Mouse (Mus musculus): ENCODE measurements around the gene Krtap9-3. TPM values are rescaled to one million over a fixed set of nuclear protein-coding genes. Genes with fewer than 3 reads are reported as not detected.

The Krtap9-3 gene
- not detected for polyA plus RNA-seq (2014; fragmentation: Illumina TruSeq; extraction: RNeasy Lipid Tissue Mini Kit (QIAGEN cat#74804); ENCODE audit: low read depth, low replicate concordance)

GRCm38 (mm10) chr11:99597742-99598141, at the start of gene Krtap9-3:
Gene Krtap9-3 (minus strand): TSS chr11:99598105.

GRCm38 (mm10) chr11:99643635-99644139, 45.8 kb upstream of the Krtap9-3 start, which contains the start of gene Krtap4-7:
Gene Krtap4-7 (minus strand): TSS chr11:99644089.

GRCm38 (mm10) chr11:99634653-99635134, 36.8 kb upstream of the Krtap9-3 start, which contains the start of gene Krtap4-2:
Gene Krtap4-2 (minus strand): TSS chr11:99635084.

GRCm38 (mm10) chr11:99628138-99628537, 30.2 kb upstream of the Krtap9-3 start, which contains the start of gene Krtap4-1:
Gene Krtap4-1 (minus strand): TSS chr11:99628238.

GRCm38 (mm10) chr11:99620335-99620734, 22.4 kb upstream of the Krtap9-3 start, which contains the start of gene Gm11562:
Gene Gm11562 (minus strand): TSS chr11:99620435.

GRCm38 (mm10) chr11:99614796-99615363, 17.0 kb upstream of the Krtap9-3 start, which contains the start of gene Krtap2-4:
Gene Krtap2-4 (minus strand): TSS chr11:99614846.

GRCm38 (mm10) chr11:99610089-99610488, 12.2 kb upstream of the Krtap9-3 start, which contains the start of gene Gm11937:
Gene Gm11937 (minus strand): TSS chr11:99610189.

GRCm38 (mm10) chr11:99603208-99603607, 5.3 kb upstream of the Krtap9-3 start, which contains the start of gene Gm11938:
Gene Gm11938 (minus strand): TSS chr11:99603308.

GRCm38 (mm10) chr11:99590981-99591380, 6.9 kb downstream of the Krtap9-3 start, which contains the start of gene Krtap1-3:
Gene Krtap1-3 (minus strand): TSS chr11:99591339.

GRCm38 (mm10) chr11:99583245-99583704, 14.6 kb downstream of the Krtap9-3 start, which contains the start of gene Krtap1-4:
Gene Krtap1-4 (minus strand): TSS chr11:99583654.

GRCm38 (mm10) chr11:99580636-99581035, 17.3 kb downstream of the Krtap9-3 start, which contains the start of gene Krtap1-5:
Gene Krtap1-5 (minus strand): TSS chr11:99581016.

GRCm38 (mm10) chr11:99566530-99566929, 31.4 kb downstream of the Krtap9-3 start, which contains the start of gene Krtap3-1:
Gene Krtap3-1 (minus strand): TSS chr11:99566630.

GRCm38 (mm10) chr11:99559366-99559765, 38.5 kb downstream of the Krtap9-3 start, which contains the start of gene Gm11939:
Gene Gm11939 (minus strand): TSS chr11:99559466.

GRCm38 (mm10) chr11:99556753-99557152, 41.2 kb downstream of the Krtap9-3 start, which contains the start of gene Krtap3-2:
Gene Krtap3-2 (minus strand): TSS chr11:99556853.

GRCm38 (mm10) chr11:99550765-99551164, 47.1 kb downstream of the Krtap9-3 start, which contains the start of gene Krtap3-3:
Gene Krtap3-3 (minus strand): TSS chr11:99550865.

Other genes starting within 250 kb of the Krtap9-3 start
- gene Krt27, start 247.0 kb downstream of the Krtap9-3 start, polyA plus RNA-seq (2014; fragmentation: Illumina TruSeq; extraction: RNeasy Lipid Tissue Mini Kit (QIAGEN cat#74804); ENCODE audit: low read depth, low replicate concordance): not detected
- not detected for gene Krt28, start 223.2 kb downstream of the Krtap9-3 start, polyA plus RNA-seq (2014; fragmentation: Illumina TruSeq; extraction: RNeasy Lipid Tissue Mini Kit (QIAGEN cat#74804); ENCODE audit: low read depth, low replicate concordance)
- gene Krt10, start 208.7 kb downstream of the Krtap9-3 start, polyA plus RNA-seq (2014; fragmentation: Illumina TruSeq; extraction: RNeasy Lipid Tissue Mini Kit (QIAGEN cat#74804); ENCODE audit: low read depth, low replicate concordance): 14.8 TPM
- gene Krt12, start 175.8 kb downstream of the Krtap9-3 start, polyA plus RNA-seq (2014; fragmentation: Illumina TruSeq; extraction: RNeasy Lipid Tissue Mini Kit (QIAGEN cat#74804); ENCODE audit: low read depth, low replicate concordance): not detected
- gene Krt20, start 160.0 kb downstream of the Krtap9-3 start, polyA plus RNA-seq (2014; fragmentation: Illumina TruSeq; extraction: RNeasy Lipid Tissue Mini Kit (QIAGEN cat#74804); ENCODE audit: low read depth, low replicate concordance): not detected
- gene Krt23, start 105.0 kb downstream of the Krtap9-3 start, polyA plus RNA-seq (2014; fragmentation: Illumina TruSeq; extraction: RNeasy Lipid Tissue Mini Kit (QIAGEN cat#74804); ENCODE audit: low read depth, low replicate concordance): not detected
- not detected for gene Krt39, start 76.8 kb downstream of the Krtap9-3 start, polyA plus RNA-seq (2014; fragmentation: Illumina TruSeq; extraction: RNeasy Lipid Tissue Mini Kit (QIAGEN cat#74804); ENCODE audit: low read depth, low replicate concordance)
- not detected for gene Krt40, start 54.9 kb downstream of the Krtap9-3 start, polyA plus RNA-seq (2014; fragmentation: Illumina TruSeq; extraction: RNeasy Lipid Tissue Mini Kit (QIAGEN cat#74804); ENCODE audit: low read depth, low replicate concordance)
- not detected for gene Krtap3-3, start 47.2 kb downstream of the Krtap9-3 start, polyA plus RNA-seq (2014; fragmentation: Illumina TruSeq; extraction: RNeasy Lipid Tissue Mini Kit (QIAGEN cat#74804); ENCODE audit: low read depth, low replicate concordance)
- gene Krtap3-2, start 41.3 kb downstream of the Krtap9-3 start, polyA plus RNA-seq (2014; fragmentation: Illumina TruSeq; extraction: RNeasy Lipid Tissue Mini Kit (QIAGEN cat#74804); ENCODE audit: low read depth, low replicate concordance): not detected
- not detected for gene Gm11939, start 38.6 kb downstream of the Krtap9-3 start, polyA plus RNA-seq (2014; fragmentation: Illumina TruSeq; extraction: RNeasy Lipid Tissue Mini Kit (QIAGEN cat#74804); ENCODE audit: low read depth, low replicate concordance)
- not detected for gene Krtap3-1, start 31.5 kb downstream of the Krtap9-3 start, polyA plus RNA-seq (2014; fragmentation: Illumina TruSeq; extraction: RNeasy Lipid Tissue Mini Kit (QIAGEN cat#74804); ENCODE audit: low read depth, low replicate concordance)
- not detected for gene Krtap1-5, start 17.1 kb downstream of the Krtap9-3 start, polyA plus RNA-seq (2014; fragmentation: Illumina TruSeq; extraction: RNeasy Lipid Tissue Mini Kit (QIAGEN cat#74804); ENCODE audit: low read depth, low replicate concordance)
- gene Krtap1-4, start 14.5 kb downstream of the Krtap9-3 start, polyA plus RNA-seq (2014; fragmentation: Illumina TruSeq; extraction: RNeasy Lipid Tissue Mini Kit (QIAGEN cat#74804); ENCODE audit: low read depth, low replicate concordance): not detected
- gene Krtap1-3, start 6.8 kb downstream of the Krtap9-3 start, polyA plus RNA-seq (2014; fragmentation: Illumina TruSeq; extraction: RNeasy Lipid Tissue Mini Kit (QIAGEN cat#74804); ENCODE audit: low read depth, low replicate concordance): not detected
- not detected for gene Gm11938, start 5.2 kb upstream of the Krtap9-3 start, polyA plus RNA-seq (2014; fragmentation: Illumina TruSeq; extraction: RNeasy Lipid Tissue Mini Kit (QIAGEN cat#74804); ENCODE audit: low read depth, low replicate concordance)
- gene Gm11937, start 12.1 kb upstream of the Krtap9-3 start, polyA plus RNA-seq (2014; fragmentation: Illumina TruSeq; extraction: RNeasy Lipid Tissue Mini Kit (QIAGEN cat#74804); ENCODE audit: low read depth, low replicate concordance): not detected
- gene Krtap2-4, start 16.7 kb upstream of the Krtap9-3 start, polyA plus RNA-seq (2014; fragmentation: Illumina TruSeq; extraction: RNeasy Lipid Tissue Mini Kit (QIAGEN cat#74804); ENCODE audit: low read depth, low replicate concordance): not detected
- gene Gm11562, start 22.3 kb upstream of the Krtap9-3 start, polyA plus RNA-seq (2014; fragmentation: Illumina TruSeq; extraction: RNeasy Lipid Tissue Mini Kit (QIAGEN cat#74804); ENCODE audit: low read depth, low replicate concordance): not detected
- not detected for gene Krtap4-1, start 30.1 kb upstream of the Krtap9-3 start, polyA plus RNA-seq (2014; fragmentation: Illumina TruSeq; extraction: RNeasy Lipid Tissue Mini Kit (QIAGEN cat#74804); ENCODE audit: low read depth, low replicate concordance)
- gene Krtap4-2, start 37.0 kb upstream of the Krtap9-3 start, polyA plus RNA-seq (2014; fragmentation: Illumina TruSeq; extraction: RNeasy Lipid Tissue Mini Kit (QIAGEN cat#74804); ENCODE audit: low read depth, low replicate concordance): not detected
- not detected for gene Krtap4-7, start 46.0 kb upstream of the Krtap9-3 start, polyA plus RNA-seq (2014; fragmentation: Illumina TruSeq; extraction: RNeasy Lipid Tissue Mini Kit (QIAGEN cat#74804); ENCODE audit: low read depth, low replicate concordance)
- not detected for gene Gm11555, start 52.1 kb upstream of the Krtap9-3 start, polyA plus RNA-seq (2014; fragmentation: Illumina TruSeq; extraction: RNeasy Lipid Tissue Mini Kit (QIAGEN cat#74804); ENCODE audit: low read depth, low replicate concordance)
- gene Gm11563, start 60.9 kb upstream of the Krtap9-3 start, polyA plus RNA-seq (2014; fragmentation: Illumina TruSeq; extraction: RNeasy Lipid Tissue Mini Kit (QIAGEN cat#74804); ENCODE audit: low read depth, low replicate concordance): not detected
- gene Krtap4-6, start 67.9 kb upstream of the Krtap9-3 start, polyA plus RNA-seq (2014; fragmentation: Illumina TruSeq; extraction: RNeasy Lipid Tissue Mini Kit (QIAGEN cat#74804); ENCODE audit: low read depth, low replicate concordance): not detected
- not detected for gene Gm14190, start 92.6 kb upstream of the Krtap9-3 start, polyA plus RNA-seq (2014; fragmentation: Illumina TruSeq; extraction: RNeasy Lipid Tissue Mini Kit (QIAGEN cat#74804); ENCODE audit: low read depth, low replicate concordance)
- not detected for gene Gm14180, start 136.2 kb upstream of the Krtap9-3 start, polyA plus RNA-seq (2014; fragmentation: Illumina TruSeq; extraction: RNeasy Lipid Tissue Mini Kit (QIAGEN cat#74804); ENCODE audit: low read depth, low replicate concordance)
- not detected for gene Gm11595, start 174.8 kb upstream of the Krtap9-3 start, polyA plus RNA-seq (2014; fragmentation: Illumina TruSeq; extraction: RNeasy Lipid Tissue Mini Kit (QIAGEN cat#74804); ENCODE audit: low read depth, low replicate concordance)
- gene Krtap4-8, start 182.6 kb upstream of the Krtap9-3 start, polyA plus RNA-seq (2014; fragmentation: Illumina TruSeq; extraction: RNeasy Lipid Tissue Mini Kit (QIAGEN cat#74804); ENCODE audit: low read depth, low replicate concordance): not detected
- not detected for gene Krtap4-9, start 187.1 kb upstream of the Krtap9-3 start, polyA plus RNA-seq (2014; fragmentation: Illumina TruSeq; extraction: RNeasy Lipid Tissue Mini Kit (QIAGEN cat#74804); ENCODE audit: low read depth, low replicate concordance)
- gene Gm11596, start 195.4 kb upstream of the Krtap9-3 start, polyA plus RNA-seq (2014; fragmentation: Illumina TruSeq; extraction: RNeasy Lipid Tissue Mini Kit (QIAGEN cat#74804); ENCODE audit: low read depth, low replicate concordance): not detected
- gene Gm11569, start 200.8 kb upstream of the Krtap9-3 start, polyA plus RNA-seq (2014; fragmentation: Illumina TruSeq; extraction: RNeasy Lipid Tissue Mini Kit (QIAGEN cat#74804); ENCODE audit: low read depth, low replicate concordance): not detected
- gene Gm11554, start 206.3 kb upstream of the Krtap9-3 start, polyA plus RNA-seq (2014; fragmentation: Illumina TruSeq; extraction: RNeasy Lipid Tissue Mini Kit (QIAGEN cat#74804); ENCODE audit: low read depth, low replicate concordance): not detected
- not detected for gene Krtap4-13, start 211.8 kb upstream of the Krtap9-3 start, polyA plus RNA-seq (2014; fragmentation: Illumina TruSeq; extraction: RNeasy Lipid Tissue Mini Kit (QIAGEN cat#74804); ENCODE audit: low read depth, low replicate concordance)
- not detected for gene Gm11564, start 217.6 kb upstream of the Krtap9-3 start, polyA plus RNA-seq (2014; fragmentation: Illumina TruSeq; extraction: RNeasy Lipid Tissue Mini Kit (QIAGEN cat#74804); ENCODE audit: low read depth, low replicate concordance)
- not detected for gene 2300003K06Rik, start 240.0 kb upstream of the Krtap9-3 start, polyA plus RNA-seq (2014; fragmentation: Illumina TruSeq; extraction: RNeasy Lipid Tissue Mini Kit (QIAGEN cat#74804); ENCODE audit: low read depth, low replicate concordance)